Mouse (Mus musculus) cortical plate, adult 2 months (tissue): ENCODE measurements around the gene Eng. TPM values are rescaled to one million over a fixed set of nuclear protein-coding genes. Genes with fewer than 3 reads are reported as not detected.

Source experiments
- H3K27ac ChIP-seq: fragments of 200-500 bp; 2 replicates; pipeline ENCODE4 v1.5.1; 2012; ENCODE audit warnings: low read length, control low read depth, inconsistent platforms; ENCODE audit not compliant: insufficient read depth
- H3K4me1 ChIP-seq: fragments of 200-500 bp; 2 replicates; pipeline ENCODE4 v1.6.1; 2011; ENCODE audit warnings: low read length; ENCODE audit not compliant: control insufficient read depth, insufficient read depth
- H3K4me3 ChIP-seq: fragments of 200-500 bp; 2 replicates; pipeline ENCODE4 v1.5.1; 2011; ENCODE audit warnings: mild to moderate bottlenecking, low read length, control low read depth; ENCODE audit not compliant: insufficient read depth
- CTCF ChIP-seq: fragments of 200-500 bp; IDR thresholded peaks from 2 replicates; pipeline ENCODE4 v1.5.1; 2011; ENCODE audit warnings: mild to moderate bottlenecking, control low read depth, low read length; ENCODE audit not compliant: insufficient read depth; ENCODE audit errors: extremely low read depth
- POLR2A ChIP-seq: fragments of 200-500 bp; IDR thresholded peaks from 2 replicates; pipeline ENCODE4 v1.6.1; 2011; ENCODE audit warnings: mild to moderate bottlenecking, low read length, control low read depth; ENCODE audit not compliant: insufficient read depth; ENCODE audit errors: extremely low read depth
- polyA plus RNA-seq: library from polyadenylated mRNA; depleted of rRNA; stranded (reverse); fragments of >200 nt; gene quantifications from 2 replicates; pipeline ENCODE4 v1.2.3, GENCODE M21; 2012

Eng gene
- polyA plus RNA-seq, 1 experiment: 35.1 TPM

DNA sequence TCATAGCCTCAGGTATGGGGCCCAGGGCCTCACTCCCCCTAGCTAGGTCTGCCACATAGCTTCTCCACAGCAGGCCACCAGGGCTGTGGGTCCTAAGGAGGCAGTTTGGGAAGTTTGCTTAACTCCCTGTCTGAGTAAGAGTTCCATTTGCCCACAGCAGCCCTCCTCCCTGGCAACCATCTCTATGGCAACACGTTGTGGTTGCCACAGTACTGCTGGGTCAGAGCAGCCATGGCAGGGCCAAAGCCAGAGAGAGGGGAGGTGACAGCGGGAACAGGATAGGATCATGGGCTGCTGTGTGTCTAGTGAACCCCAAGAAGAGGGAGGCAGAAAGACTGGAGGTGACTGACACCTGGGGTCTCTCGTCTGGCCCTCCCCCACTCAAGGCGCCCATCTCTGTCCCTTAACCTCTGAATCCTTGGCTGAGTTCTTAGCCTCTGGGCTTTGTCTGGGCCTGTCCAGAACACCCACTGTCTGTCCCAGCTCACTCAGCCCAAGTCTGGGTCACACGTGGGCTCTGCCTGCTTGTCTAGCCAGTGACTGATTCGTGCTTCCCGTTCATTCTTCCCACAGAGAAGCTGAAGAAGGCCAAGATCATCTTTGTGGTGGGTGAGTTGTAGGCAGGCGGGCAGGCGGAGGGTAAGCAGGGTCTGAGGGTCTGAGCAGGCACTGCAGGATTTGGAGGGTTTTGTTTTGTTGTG lies 17.0 kb upstream of the Eng start:
- Histone ChIP-seq H3K4me3 (peak overlapping the region; percentile 64; the same call in 1 of the 2 replicates), H3K4me1 (peaks cover 10% of the 10 kb centered on the region), H3K27ac (no peak overlapping the region)
- TF ChIP-seq CTCF (no peak), POLR2A (no peak)

DNA sequence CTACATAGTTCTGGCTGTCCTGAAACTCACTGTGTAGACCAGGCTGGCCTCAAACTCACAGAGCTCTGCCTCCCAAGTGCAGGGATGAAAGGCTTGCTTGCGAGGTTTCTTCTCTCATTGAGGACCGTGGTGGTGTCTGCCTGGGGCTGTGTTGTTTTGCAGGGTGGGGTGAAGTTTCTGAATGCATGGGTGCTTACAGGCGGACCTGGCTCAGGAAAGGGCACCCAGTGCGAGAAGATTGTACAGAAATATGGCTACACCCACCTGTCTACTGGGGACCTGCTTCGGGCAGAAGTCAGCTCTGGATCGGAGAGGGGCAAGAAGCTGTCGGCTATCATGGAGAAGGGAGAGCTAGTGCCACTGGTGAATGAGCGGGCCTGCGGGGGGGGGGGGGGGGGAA lies 16.4 kb upstream of the Eng start:
- TF ChIP-seq POLR2A (no peak), CTCF (no peak)
- Histone ChIP-seq H3K4me1 (peaks cover 10% of the 10 kb centered on the region), H3K27ac (no peak overlapping the region), H3K4me3 (no peak overlapping the region)

DNA sequence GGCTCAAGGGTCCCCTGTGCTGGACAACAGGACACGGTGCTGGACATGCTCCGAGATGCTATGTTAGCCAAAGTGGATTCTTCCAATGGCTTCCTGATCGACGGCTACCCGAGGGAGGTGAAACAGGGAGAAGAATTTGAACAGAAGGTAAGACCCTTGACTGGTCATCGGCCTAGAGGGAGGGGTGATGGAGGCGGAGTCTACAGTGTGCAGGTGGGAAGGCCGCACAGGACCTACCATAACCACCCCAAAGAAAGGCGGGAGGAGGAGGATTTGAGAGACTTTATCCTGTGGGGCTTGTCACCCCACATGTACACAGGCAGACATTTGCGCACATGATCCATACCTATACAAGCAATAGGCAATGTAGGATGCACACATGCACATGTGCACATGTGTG lies 15.3 kb upstream of the Eng start:
- H3K27ac ChIP-seq: no peak overlapping the region
- H3K4me3 ChIP-seq: no peak overlapping the region
- peaks cover 10% of the 10 kb centered on the region for H3K4me1 ChIP-seq
- TF ChIP-seq CTCF: no peak
- no peak for TF ChIP-seq POLR2A

DNA sequence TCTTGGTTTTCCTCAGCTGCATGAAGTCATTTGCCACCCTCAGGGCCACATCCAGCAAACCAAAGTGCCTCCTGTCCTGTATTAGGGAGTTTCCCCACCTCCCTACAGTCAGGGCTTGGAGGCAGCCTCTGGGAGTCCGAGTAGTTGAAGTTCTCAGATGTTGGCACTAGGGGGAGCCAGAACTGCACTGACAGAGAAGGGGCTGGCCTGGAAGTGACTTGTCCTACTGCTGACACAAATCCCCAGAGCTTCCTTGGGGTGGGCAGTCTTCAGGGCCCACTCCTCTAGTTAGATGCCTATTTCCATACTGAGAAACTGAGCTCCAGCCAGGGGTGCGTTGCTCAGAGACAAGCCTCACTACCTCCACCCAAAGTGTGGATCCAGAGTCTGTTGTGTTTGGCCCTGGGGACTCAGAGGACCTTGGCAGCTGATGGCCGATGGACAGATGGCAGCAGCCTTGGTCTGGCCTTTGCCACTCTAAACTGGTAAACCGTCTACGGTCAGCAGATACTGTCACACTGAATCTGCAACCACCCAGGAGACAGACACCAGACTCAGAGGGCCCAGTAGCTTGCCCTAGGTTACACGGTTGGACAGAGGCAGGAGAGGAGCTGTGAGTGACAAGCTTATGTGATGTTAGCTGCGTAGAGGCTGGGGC lies 14.5 kb upstream of the Eng start:
- TF ChIP-seq CTCF (peak; percentile 93), POLR2A (no peak)
- Histone ChIP-seq H3K4me1 (peaks cover 7% of the 10 kb centered on the region), H3K4me3 (no peak overlapping the region), H3K27ac (no peak overlapping the region)

DNA sequence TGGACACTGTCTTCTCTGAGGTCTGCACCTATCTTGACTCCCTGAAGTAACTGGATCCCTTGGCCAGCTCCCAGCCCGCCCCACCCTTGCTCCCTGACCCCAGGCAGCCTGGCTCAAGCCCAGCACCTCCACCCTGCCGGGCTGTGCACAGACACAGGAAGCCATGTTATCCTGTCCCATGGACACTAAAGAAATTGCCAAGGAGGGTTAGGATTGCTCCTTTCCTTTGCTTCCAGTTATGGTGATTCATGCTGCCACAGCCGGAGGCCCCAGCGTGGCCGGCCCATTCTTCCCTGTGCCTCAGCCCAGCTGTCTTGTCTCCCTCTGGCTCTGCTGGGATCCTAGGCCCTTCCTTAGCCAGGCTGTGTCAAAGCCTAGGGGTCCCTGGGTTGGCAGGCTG lies 12.7 kb upstream of the Eng start:
- Histone ChIP-seq H3K4me3 (no peak overlapping the region), H3K4me1 (peaks cover 2% of the 10 kb centered on the region), H3K27ac (no peak overlapping the region)
- no peak for TF ChIP-seq CTCF
- TF ChIP-seq POLR2A: no peak

DNA sequence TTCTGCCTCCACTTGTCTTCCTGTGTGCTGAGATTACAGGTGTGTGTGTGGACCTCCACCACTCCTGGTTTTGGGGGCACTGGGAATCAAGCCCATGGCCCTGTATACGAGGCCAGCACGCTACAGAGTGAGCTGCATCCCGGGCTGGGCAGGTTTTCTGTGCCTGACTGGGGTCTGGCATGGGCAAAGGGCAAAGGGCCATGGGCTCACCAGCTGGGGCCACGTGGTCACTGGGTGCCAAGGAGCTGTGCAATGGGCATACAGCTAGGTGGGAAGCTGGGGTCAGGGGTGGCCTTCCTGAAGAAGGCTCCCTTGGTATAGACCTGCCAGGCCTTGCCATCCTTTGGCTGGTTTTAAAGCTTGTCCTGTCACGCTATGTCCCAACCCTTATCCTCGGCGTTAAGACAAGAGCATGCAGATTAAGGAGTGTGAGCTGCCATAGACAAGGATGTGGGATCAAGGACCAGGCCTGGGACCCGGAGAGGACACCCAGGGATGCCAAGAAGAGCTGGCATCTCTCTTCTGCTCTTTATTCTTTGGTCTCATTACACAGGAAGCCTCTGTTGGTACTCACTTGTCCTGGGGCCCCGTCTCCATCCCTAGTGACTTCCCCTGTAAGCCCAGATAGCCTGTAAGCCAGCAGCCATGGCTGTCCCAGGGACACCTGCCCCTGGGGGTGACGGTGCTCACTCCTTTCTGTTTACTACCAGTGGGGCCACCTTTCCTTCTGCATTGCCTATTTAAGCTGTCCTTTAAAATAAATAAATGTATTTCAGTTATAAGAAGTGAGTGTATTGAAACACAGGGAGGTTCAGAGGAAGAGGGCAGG lies 11.9 kb upstream of the Eng start:
- H3K27ac ChIP-seq: no peak overlapping the region
- TF ChIP-seq POLR2A (no peak), CTCF (no peak)

DNA sequence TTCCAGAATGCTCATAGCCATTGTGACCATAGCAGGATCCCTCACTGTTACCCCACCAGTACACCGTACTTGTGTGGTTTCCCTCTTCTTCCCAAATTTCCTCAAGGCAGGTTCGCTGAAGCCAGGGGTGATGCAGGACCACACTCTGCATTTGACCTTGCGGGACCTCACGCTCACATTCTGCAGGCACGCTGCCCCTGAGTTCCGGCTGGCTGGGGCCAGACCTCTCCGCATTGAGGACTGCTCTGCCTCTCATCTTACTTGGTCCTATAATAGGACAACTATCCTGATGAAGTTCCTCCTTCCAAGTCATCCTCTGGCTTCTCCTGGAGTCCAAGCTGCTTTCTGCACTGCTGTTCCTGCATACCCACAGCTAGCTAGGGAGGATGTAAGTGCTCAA lies 9.8 kb upstream of the Eng start:
- no peak for TF ChIP-seq CTCF
- no peak for TF ChIP-seq POLR2A
- no peaks in the 10 kb centered on the region for H3K4me1 ChIP-seq
- H3K27ac ChIP-seq: no peak overlapping the region
- H3K4me3 ChIP-seq: no peak overlapping the region

More for the DNA sequence above, 11.9 kb upstream of the Eng start:
- H3K4me1 ChIP-seq: no peaks in the 10 kb centered on the region
- no peak overlapping the region for H3K4me3 ChIP-seq

DNA sequence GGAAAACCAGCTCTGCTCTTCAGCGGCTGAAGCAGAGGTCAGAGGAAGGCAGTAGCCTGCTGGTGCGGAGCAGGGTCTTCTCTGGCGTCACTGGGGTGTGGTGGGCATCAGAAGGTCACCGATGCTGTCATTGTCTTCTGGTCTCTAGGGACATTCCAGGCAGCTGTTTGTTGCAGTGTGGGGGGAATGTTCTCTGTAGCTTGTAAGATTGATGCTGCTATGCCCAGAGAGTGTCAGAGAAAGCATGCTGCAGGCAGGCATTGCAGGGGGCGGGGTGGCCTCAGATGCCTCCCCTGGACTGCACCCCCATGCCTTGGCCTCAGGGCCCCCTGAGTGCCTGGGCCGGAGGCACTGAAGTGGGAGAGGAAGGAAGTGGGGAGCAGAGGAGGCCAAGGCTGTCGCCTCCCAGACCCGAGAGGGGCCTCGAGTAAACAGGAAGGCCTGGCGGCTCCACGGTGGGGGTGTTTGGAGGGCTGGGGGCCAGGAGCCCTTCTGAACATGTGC lies 8.6 kb upstream of the Eng start:
- no peak for TF ChIP-seq POLR2A
- H3K27ac ChIP-seq: no peak overlapping the region
- no peaks in the 10 kb centered on the region for H3K4me1 ChIP-seq
- no peak overlapping the region for H3K4me3 ChIP-seq

DNA sequence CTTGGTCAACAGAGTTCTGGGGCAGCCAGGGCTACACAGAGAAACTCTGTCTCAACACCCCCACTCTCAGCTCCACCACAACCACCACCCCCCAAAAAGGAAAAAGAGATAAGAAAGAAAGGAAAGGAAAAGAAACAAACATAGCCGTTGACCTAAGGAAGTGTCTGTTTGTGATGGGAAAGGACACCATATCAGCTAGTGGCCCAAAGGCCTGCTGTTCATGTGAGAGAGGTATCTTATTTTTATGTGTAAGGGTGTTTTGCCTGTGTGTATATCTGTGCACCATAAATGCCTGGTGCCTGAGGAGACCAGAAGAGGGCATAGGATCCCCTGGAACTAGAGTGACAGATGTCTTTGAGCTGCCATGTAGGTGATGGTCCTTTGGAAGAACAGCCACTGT lies 6.8 kb upstream of the Eng start:
- TF ChIP-seq CTCF (no peak), POLR2A (no peak)

More for the DNA sequence above, 6.8 kb upstream of the Eng start:
- H3K27ac ChIP-seq: no peak overlapping the region
- H3K4me3 ChIP-seq: no peak overlapping the region
- no peaks in the 10 kb centered on the region for H3K4me1 ChIP-seq
